Mouse (Mus musculus) liver, embryonic 14.5 days (tissue): ENCODE measurements around the gene Mfsd6l.

Experiments used
- CTCF ChIP-seq: IDR thresholded peaks from 2 replicates; pipeline ENCODE4 v1.5.1; 2016; ENCODE audit warnings: antibody characterized with exemption, low read depth, control low read depth
- EP300 ChIP-seq: IDR thresholded peaks from 2 replicates; pipeline ENCODE4 v1.6.1; 2016; ENCODE audit warnings: antibody characterized with exemption, low read depth

- TF ChIP-seq CTCF (no peak), EP300 (no peak)
These were observed 47.4 kb upstream of the Mfsd6l start for GRCm38 (mm10) chr11:68508619-68509018.
